Mouse (Mus musculus): ENCODE measurements at regions not wholly inside any gene's neighbourhood (a gene's known extent, or its start where the extent isn't known, plus 50 kb on each side); places are given as distances from the start of the nearest gene placed in this dataset.

DNA sequence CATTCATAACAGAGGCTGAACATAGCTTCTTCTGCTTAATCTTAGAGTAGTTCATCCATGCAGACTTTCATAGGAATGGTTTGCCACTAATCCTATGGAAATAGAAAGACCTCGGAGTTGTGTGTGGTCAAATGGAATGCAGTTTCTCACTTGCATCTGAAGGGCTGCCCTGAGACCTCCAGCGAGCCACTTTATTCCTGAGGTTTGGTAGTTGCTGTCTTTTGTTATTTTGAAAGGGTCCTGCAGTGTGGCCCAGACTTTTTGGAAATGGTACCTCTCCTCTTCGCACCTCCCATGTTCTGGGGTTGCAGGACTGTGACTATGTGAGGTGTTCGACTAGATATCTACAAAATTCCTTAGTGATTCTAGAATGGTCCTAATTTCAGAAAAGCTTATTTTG, 489.0 kb downstream of the Rnf144b start:
- ATAC-seq (ENCODE audit: low FRiP score) (no peak), DNase-seq (ENCODE audit: low spot score) (no peak)
- no peak overlapping the region for H3K27ac ChIP-seq (ENCODE audit: low read depth, low read length)
- no peaks in the 10 kb centered on the region for H3K4me1 ChIP-seq (ENCODE audit: insufficient read depth, low read length)
- no peak overlapping the region for H3K4me3 ChIP-seq (ENCODE audit: low read depth, low read length)
- no peak for TF ChIP-seq CTCF (IDR thresholded peaks at IDR 0.05)
- no peak overlapping the region for H3K9ac ChIP-seq (replicated peaks; ENCODE audit: low read length, poor library complexity, severe bottlenecking)
- no peak overlapping the region for H3K4me2 ChIP-seq (ENCODE audit: low read depth, low read length, poor library complexity, severe bottlenecking)
- H3K9me3 ChIP-seq (ENCODE audit: low read length), result no peaks in the 10 kb centered on the region
- H3K27me3 ChIP-seq (ENCODE audit: insufficient read depth, low read length), result no peaks in the 10 kb centered on the region
- H3K36me3 ChIP-seq (ENCODE audit: insufficient read depth, low read length), result no peaks in the 10 kb centered on the region
- WGBS, result 85% methylated on average over 4 of the region's 4 CpGs

DNA sequence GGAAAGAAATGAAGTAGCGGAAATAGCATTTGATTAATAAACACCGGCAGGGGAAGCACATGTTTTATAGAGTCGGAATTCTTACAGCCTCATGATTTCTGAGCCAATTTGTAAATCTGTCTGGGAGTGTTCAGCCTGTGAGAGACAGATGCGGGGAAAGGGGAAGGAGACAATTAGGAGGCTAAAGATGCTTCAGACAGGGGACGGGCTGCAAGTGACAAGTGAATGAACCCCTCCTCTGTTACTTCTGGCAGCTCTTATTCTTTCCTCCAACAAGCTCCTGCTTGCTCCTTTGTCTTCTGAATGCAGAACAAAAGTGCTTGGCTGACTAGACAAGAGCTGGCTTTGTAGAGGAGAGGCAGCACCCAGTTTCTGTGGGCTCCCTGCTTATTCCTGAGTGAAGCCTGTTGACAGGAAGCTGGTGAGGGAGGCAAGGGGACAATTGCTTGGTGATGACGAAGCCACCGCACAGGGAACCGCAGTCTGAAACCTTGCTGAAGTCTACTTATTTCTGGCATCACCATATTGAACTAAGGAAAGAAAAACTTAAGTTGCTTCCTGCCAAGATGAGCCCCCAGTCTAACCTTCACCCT, 514.2 kb downstream of the Rnf144b start:
- 18% methylated on average over 8 of the region's 8 CpGs for WGBS
- Histone ChIP-seq H3K27me3 (ENCODE audit: insufficient read depth, low read length) (no peaks in the 10 kb centered on the region), H3K4me3 (ENCODE audit: low read depth, low read length) (no peak overlapping the region), H3K9me3 (ENCODE audit: low read length) (no peaks in the 10 kb centered on the region), H3K36me3 (ENCODE audit: insufficient read depth, low read length) (no peaks in the 10 kb centered on the region), H3K27ac (ENCODE audit: low read depth, low read length) (no peak overlapping the region), H3K9ac (replicated peaks; ENCODE audit: low read length, poor library complexity, severe bottlenecking) (no peak overlapping the region), H3K4me2 (ENCODE audit: low read depth, low read length, poor library complexity, severe bottlenecking) (no peak overlapping the region), H3K4me1 (ENCODE audit: insufficient read depth, low read length) (no peaks in the 10 kb centered on the region)
- ATAC-seq (ENCODE audit: low FRiP score), result no peak
- TF ChIP-seq CTCF (IDR thresholded peaks at IDR 0.05), result no peak
- DNase-seq (ENCODE audit: low spot score), result peak; percentile 14

DNA sequence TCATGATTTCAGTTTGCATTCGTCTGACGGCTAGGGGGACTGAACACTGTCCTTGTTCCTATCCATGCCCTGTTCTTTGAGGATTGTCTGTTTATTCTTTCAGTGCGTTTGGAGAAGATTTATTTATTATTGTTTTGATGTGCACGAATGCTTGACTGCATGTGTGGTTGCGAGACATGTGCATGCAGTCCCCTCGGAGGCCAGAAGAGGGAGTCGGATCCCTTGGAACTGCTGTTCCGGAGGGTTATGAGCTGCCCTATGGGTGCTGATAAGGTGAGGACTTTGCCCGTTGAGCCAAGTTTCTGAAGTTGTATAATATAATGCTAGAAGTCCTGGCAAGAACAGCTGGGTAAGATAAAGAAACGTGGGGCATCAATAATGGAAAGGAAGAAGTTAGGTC, 519.9 kb downstream of the Rnf144b start:
- Histone ChIP-seq H3K36me3 (ENCODE audit: insufficient read depth, low read length) (no peaks in the 10 kb centered on the region), H3K4me1 (ENCODE audit: insufficient read depth, low read length) (no peaks in the 10 kb centered on the region), H3K4me3 (ENCODE audit: low read depth, low read length) (no peak overlapping the region), H3K9me3 (ENCODE audit: low read length) (no peaks in the 10 kb centered on the region), H3K9ac (replicated peaks; ENCODE audit: low read length, poor library complexity, severe bottlenecking) (no peak overlapping the region), H3K4me2 (ENCODE audit: low read depth, low read length, poor library complexity, severe bottlenecking) (no peak overlapping the region), H3K27me3 (ENCODE audit: insufficient read depth, low read length) (no peaks in the 10 kb centered on the region), H3K27ac (ENCODE audit: low read depth, low read length) (no peak overlapping the region)
- ATAC-seq (ENCODE audit: low FRiP score) (no peak), DNase-seq (ENCODE audit: low spot score) (no peak)
- WGBS, result 91% methylated on average over 10 of the region's 10 CpGs
- TF ChIP-seq CTCF (IDR thresholded peaks at IDR 0.05), result peak; percentile 43

DNA sequence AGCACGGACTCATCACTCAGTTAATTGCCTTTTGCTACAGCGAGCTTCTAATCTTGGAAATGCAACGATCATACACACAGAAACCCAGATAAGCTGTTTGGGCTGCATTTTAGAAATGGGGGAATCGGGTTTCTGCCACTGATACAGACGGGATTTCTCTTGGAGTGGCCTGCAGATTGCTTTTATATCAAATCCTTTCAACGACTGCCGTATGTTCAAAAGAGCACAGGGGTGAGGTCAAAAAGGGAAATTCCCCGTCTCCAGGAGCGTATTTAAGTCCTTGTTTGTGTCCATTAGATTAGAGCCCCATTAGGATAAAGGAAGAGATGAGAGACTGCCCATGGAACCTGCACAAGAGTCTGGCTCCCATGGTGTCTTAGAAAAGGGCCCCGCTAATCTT, 522.6 kb downstream of the Rnf144b start:
- Histone ChIP-seq H3K27ac (ENCODE audit: low read depth, low read length) (no peak overlapping the region), H3K4me2 (ENCODE audit: low read depth, low read length, poor library complexity, severe bottlenecking) (no peak overlapping the region)

DNA sequence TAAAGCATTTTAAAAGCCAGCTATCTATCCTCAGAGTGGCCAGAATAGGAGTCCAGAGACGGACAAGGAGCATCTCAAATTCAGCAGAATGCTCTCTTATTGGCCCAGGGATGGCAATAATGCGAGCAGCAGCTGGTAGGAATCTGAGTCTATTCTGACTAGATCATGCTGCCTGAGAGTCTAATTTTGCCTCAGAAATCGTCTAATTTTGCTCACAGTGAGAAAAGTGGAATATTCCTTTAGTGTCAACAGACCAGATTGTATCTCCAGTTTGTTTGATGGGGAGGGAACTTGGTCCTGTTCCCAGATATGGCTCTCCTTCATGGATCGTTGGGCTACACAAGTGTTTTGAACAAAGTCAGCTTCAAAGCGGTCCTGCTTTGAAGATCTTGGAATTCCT, 525.2 kb downstream of the Rnf144b start:
- Histone ChIP-seq H3K36me3 (ENCODE audit: insufficient read depth, low read length) (no peaks in the 10 kb centered on the region), H3K4me3 (ENCODE audit: low read depth, low read length) (no peak overlapping the region), H3K9me3 (ENCODE audit: low read length) (no peaks in the 10 kb centered on the region), H3K9ac (replicated peaks; ENCODE audit: low read length, poor library complexity, severe bottlenecking) (no peak overlapping the region), H3K4me2 (ENCODE audit: low read depth, low read length, poor library complexity, severe bottlenecking) (no peak overlapping the region), H3K4me1 (ENCODE audit: insufficient read depth, low read length) (no peaks in the 10 kb centered on the region), H3K27me3 (ENCODE audit: insufficient read depth, low read length) (no peaks in the 10 kb centered on the region), H3K27ac (ENCODE audit: low read depth, low read length) (no peak overlapping the region)
- TF ChIP-seq CTCF (IDR thresholded peaks at IDR 0.05), result no peak
- ATAC-seq (ENCODE audit: low FRiP score) (no peak), DNase-seq (ENCODE audit: low spot score) (no peak)
- WGBS, result 65% methylated on average over 5 of the region's 5 CpGs

More for the DNA sequence above, 522.6 kb downstream of the Rnf144b start:
- Histone ChIP-seq H3K4me1 (ENCODE audit: insufficient read depth, low read length) (no peaks in the 10 kb centered on the region), H3K27me3 (ENCODE audit: insufficient read depth, low read length) (no peaks in the 10 kb centered on the region), H3K9me3 (ENCODE audit: low read length) (no peaks in the 10 kb centered on the region), H3K36me3 (ENCODE audit: insufficient read depth, low read length) (no peaks in the 10 kb centered on the region), H3K4me3 (ENCODE audit: low read depth, low read length) (no peak overlapping the region), H3K9ac (replicated peaks; ENCODE audit: low read length, poor library complexity, severe bottlenecking) (no peak overlapping the region)
- 37% methylated on average over 10 of the region's 10 CpGs for WGBS
- no peak for TF ChIP-seq CTCF (IDR thresholded peaks at IDR 0.05)
- ATAC-seq (ENCODE audit: low FRiP score) (no peak), DNase-seq (ENCODE audit: low spot score) (no peak)

DNA sequence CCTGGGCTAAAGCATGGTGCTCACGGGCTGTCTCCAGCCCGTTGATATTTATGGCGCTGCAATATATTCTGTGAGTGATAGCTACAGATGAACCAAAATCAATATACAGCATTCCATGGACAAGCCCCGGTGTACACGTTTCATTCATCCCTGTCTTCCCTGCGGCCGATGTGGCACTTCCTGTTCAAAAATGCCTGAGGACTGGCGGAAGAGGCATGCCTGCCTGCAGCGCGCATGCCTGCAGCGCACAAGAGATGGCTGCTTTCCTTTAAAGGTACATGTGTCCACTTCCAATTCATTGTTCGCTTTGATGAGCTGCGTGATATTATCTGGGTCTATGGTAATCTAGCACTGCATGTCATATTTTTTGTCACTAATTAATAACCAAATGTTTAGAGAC, 527.6 kb downstream of the Rnf144b start:
- WGBS, result 83% methylated on average over 13 of the region's 13 CpGs
- Histone ChIP-seq H3K4me2 (ENCODE audit: low read depth, low read length, poor library complexity, severe bottlenecking) (0 out of 2 replicates have a peak overlapping the region, but pooled peaks have one; percentile 28), H3K4me1 (ENCODE audit: insufficient read depth, low read length) (no peaks in the 10 kb centered on the region), H3K9me3 (ENCODE audit: low read length) (no peaks in the 10 kb centered on the region), H3K9ac (replicated peaks; ENCODE audit: low read length, poor library complexity, severe bottlenecking) (no peak overlapping the region), H3K36me3 (ENCODE audit: insufficient read depth, low read length) (no peaks in the 10 kb centered on the region), H3K27me3 (ENCODE audit: insufficient read depth, low read length) (no peaks in the 10 kb centered on the region), H3K4me3 (ENCODE audit: low read depth, low read length) (no peak overlapping the region), H3K27ac (ENCODE audit: low read depth, low read length) (no peak overlapping the region)
- DNase-seq (ENCODE audit: low spot score) (no peak), ATAC-seq (ENCODE audit: low FRiP score) (no peak)
- no peak for TF ChIP-seq CTCF (IDR thresholded peaks at IDR 0.05)

Data from midbrain, postnatal 0 days (tissue).